Mouse (Mus musculus) small intestine, adult 2 months (tissue): ENCODE results near the gene Rasal2. TPM values are rescaled to one million over a fixed set of nuclear protein-coding genes. Genes with fewer than 3 reads are reported as not detected.

Experiments used
- H3K27ac ChIP-seq: fragments of 200-500 bp; 2 replicates; pipeline ENCODE4 v1.5.1; 2012; ENCODE audit warnings: low read depth, low read length, control low read depth, inconsistent platforms; ENCODE audit not compliant: insufficient read depth
- H3K27me3 ChIP-seq: fragments of 200-500 bp; 2 replicates; pipeline ENCODE4 v1.6.1; 2012; ENCODE audit warnings: mild to moderate bottlenecking, moderate library complexity, low read length, inconsistent platforms; ENCODE audit not compliant: control insufficient read depth, insufficient read depth
- H3K36me3 ChIP-seq: fragments of 200-500 bp; 2 replicates; pipeline ENCODE4 v1.6.1; 2012; ENCODE audit warnings: mild to moderate bottlenecking, low read length, control low read depth, inconsistent platforms; ENCODE audit not compliant: control insufficient read depth, insufficient read depth
- H3K4me1 ChIP-seq: fragments of 200-500 bp; 2 replicates; pipeline ENCODE4 v1.6.1; 2012; ENCODE audit warnings: low read length, inconsistent platforms, mixed read lengths; ENCODE audit not compliant: control insufficient read depth, insufficient read depth, insufficient read length
- H3K4me3 ChIP-seq: fragments of 200-500 bp; 2 replicates; pipeline ENCODE4 v1.5.1; 2012; ENCODE audit warnings: low read depth, mild to moderate bottlenecking, control low read depth, inconsistent platforms, low read length, moderate library complexity
- CTCF ChIP-seq: fragments of 200-500 bp; IDR thresholded peaks from 2 replicates; pipeline ENCODE4 v1.5.1; 2012; ENCODE audit warnings: low read depth, mild to moderate bottlenecking, control low read depth, inconsistent platforms, low read length, moderate library complexity, mixed read lengths; ENCODE audit not compliant: insufficient replicate concordance, insufficient read length; ENCODE audit errors: extremely low read depth
- POLR2A ChIP-seq: fragments of 200-500 bp; IDR thresholded peaks from 2 replicates; pipeline ENCODE4 v1.6.1; 2012; ENCODE audit warnings: low read depth, mild to moderate bottlenecking, control low read depth, inconsistent platforms, low read length, moderate library complexity
- WGBS: fragments of 180-500 bp; shearing (Covaris S2); methylation state at CpG from one replicate; pipeline ENCODE4 v1.1.7; 2018; 5-methylcytosine and 5-hydroxymethylcytosine counted together
- polyA plus RNA-seq: library from polyadenylated mRNA; depleted of rRNA; stranded (reverse); fragments of >200 nt; gene quantifications from 2 replicates; pipeline ENCODE4 v1.2.3, GENCODE M21; 2012

Rasal2 gene
- polyA plus RNA-seq, 1 experiment, result 1.4 TPM

DNA sequence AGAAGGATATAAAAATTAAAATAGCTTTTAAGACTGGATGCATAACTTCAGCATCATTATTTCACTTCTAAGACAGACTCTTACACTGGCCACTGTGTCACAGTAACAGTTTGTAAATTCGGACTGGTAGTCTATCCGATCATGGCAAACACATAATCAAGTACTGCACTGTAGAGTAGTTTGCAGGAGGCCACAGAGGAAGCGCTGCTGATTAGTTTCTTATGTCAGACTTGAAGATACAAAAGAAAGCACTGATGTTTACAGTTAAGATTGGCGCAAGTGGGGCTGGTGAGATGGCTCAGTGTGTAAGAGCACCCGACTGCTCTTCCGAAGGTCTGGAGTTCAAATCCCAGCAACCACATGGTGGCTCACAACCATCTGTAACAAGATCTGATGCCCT is 187.4 kb downstream of the Rasal2 start:
- Histone ChIP-seq H3K36me3 (no peaks in the 10 kb centered on the region), H3K27ac (no peak overlapping the region), H3K4me3 (no peak overlapping the region), H3K4me1 (no peaks in the 10 kb centered on the region), H3K27me3 (no peaks in the 10 kb centered on the region)
- TF ChIP-seq POLR2A (no peak), CTCF (no peak)
- WGBS, result 93% methylated on average over 6 of the region's 6 CpGs

DNA sequence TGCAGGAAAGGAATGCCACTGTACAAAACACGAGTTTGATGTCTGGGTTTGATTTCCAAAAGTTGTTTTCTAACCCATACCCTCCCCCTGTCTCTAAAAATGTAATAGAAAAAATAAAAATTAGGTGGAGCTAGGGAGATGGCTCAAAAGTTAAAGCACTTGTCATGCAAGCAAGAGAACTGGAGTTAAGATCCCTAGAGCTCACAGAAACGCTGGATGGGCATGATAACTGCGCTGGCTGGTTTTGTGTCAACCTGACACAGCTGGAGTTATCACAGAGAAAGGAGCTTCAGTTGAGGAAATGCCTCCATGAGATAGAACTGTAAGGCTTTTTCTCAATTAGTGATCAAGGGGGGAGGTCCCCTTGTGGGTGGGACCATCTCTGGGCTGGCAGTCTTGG is 191.5 kb downstream of the Rasal2 start:
- H3K27ac ChIP-seq, result no peak overlapping the region
- no peak overlapping the region for H3K4me3 ChIP-seq
- WGBS, result 82% methylated on average over 3 of the region's 3 CpGs
- TF ChIP-seq POLR2A, result no peak
- TF ChIP-seq CTCF, result no peak
- no peaks in the 10 kb centered on the region for H3K36me3 ChIP-seq
- no peaks in the 10 kb centered on the region for H3K4me1 ChIP-seq
- H3K27me3 ChIP-seq, result no peaks in the 10 kb centered on the region

DNA sequence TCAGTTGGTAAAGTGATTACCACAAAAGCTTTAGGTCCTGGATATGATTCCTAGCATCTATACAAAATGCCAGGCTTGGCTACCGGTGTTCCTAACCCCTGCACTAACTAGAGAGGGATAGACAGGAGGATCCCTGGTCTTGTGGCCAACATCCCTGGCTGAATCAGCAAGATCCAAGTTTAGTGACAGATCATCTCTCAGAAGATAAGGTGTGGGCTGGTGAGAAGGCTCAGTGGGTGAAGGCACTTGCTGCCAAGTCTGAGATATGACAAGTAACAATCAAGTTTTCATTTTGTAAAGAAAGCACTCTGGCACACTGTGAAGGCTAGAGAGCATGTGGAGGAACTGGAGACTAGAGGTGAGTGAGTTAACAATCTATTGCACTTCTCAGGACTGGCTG is 191.9 kb downstream of the Rasal2 start:
- TF ChIP-seq CTCF, result no peak
- no peak for TF ChIP-seq POLR2A
- no peaks in the 10 kb centered on the region for H3K27me3 ChIP-seq
- no peak overlapping the region for H3K27ac ChIP-seq
- no peaks in the 10 kb centered on the region for H3K36me3 ChIP-seq
- WGBS, result 92% methylated on average over 1 of the region's 1 CpGs
- no peak overlapping the region for H3K4me3 ChIP-seq
- no peaks in the 10 kb centered on the region for H3K4me1 ChIP-seq

DNA sequence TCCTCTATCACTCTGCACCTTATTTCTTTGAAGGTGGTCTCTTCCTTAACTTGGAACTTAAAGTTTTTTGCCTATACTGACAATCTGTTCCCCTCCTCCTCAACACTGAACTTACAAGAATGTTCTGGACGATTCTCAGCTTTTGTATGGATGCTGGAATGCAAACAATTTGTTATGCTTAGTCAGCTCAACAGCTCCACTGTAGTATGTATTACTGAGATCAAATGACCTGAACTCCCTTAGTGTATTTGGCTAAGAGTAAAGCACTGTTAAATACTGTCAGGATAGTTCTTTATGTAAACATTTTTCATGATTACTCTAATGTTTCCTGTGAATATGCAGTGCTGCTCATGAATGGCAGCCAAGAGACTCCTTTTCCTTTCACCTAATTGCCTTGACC is 203.6 kb downstream of the Rasal2 start:
- H3K27ac ChIP-seq, result no peak overlapping the region
- TF ChIP-seq POLR2A (no peak), CTCF (no peak)
- no peak overlapping the region for H3K4me3 ChIP-seq
- H3K36me3 ChIP-seq, result no peaks in the 10 kb centered on the region
- H3K27me3 ChIP-seq, result no peaks in the 10 kb centered on the region
- no peaks in the 10 kb centered on the region for H3K4me1 ChIP-seq
- WGBS, result 33% methylated on average over 1 of the region's 1 CpGs

DNA sequence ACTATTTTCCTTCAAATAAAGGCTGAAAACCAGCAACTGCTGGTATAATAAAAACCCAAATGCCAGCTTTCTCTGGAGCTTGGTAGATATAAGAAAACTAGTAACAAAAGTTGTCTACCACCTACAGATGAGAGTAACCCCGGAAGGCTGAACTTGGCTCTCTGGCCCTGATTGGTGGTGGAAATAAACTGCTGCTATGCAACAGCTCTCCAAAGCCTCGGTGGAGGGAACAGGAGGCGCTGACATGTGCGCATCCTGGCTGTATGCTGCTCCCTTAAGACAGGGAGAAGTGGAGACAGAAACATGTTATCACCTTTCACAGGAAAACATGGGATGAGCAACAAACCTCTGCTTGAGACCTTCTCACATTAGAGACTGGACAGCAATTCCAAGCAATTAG is 206.7 kb downstream of the Rasal2 start:
- Histone ChIP-seq H3K4me3 (no peak overlapping the region), H3K27ac (no peak overlapping the region), H3K36me3 (no peaks in the 10 kb centered on the region), H3K4me1 (no peaks in the 10 kb centered on the region), H3K27me3 (no peaks in the 10 kb centered on the region)
- WGBS, result 70% methylated on average over 4 of the region's 4 CpGs
- TF ChIP-seq CTCF, result no peak
- no peak for TF ChIP-seq POLR2A

DNA sequence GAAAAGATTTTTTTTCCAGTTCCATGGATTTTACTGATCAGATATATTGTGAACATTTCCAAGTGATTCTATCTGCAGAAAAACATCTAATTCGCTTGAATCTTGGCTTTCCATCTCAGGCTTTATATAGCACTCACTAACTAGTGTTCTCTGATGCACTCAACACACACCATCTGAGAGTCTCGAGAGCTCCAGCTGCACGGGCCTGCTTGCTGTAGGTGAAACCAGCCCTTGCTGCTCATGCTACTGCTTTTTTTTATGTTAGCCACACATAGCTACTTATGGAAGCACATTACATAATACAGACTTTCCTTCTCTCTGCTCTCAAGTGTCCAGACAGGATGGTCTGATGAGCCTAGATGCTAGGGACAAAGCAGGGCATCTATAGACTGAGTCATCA is 229.4 kb downstream of the Rasal2 start:
- WGBS, result 78% methylated on average over 3 of the region's 3 CpGs
- TF ChIP-seq CTCF (no peak), POLR2A (no peak)
- H3K4me3 ChIP-seq, result no peak overlapping the region
- H3K27ac ChIP-seq, result no peak overlapping the region
- no peaks in the 10 kb centered on the region for H3K27me3 ChIP-seq
- H3K4me1 ChIP-seq, result no peaks in the 10 kb centered on the region
- no peaks in the 10 kb centered on the region for H3K36me3 ChIP-seq

DNA sequence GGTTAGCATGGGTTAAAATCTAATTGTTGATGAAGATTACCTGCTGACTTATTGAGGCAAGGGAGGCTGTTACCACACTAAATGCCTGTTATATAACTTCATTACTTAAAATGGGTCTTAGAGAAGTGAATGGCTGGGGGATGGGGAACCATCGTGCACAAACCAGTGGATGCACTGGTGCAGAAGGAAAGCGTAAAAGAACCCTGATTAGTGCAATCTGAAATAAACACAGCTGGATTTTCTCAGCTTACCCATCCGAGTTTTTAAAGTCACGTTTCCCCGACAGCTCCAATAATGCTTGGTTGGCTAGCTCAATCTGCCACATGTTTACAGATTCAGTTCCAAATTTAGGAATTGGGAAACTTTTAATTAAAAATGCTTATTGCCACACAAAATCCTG is 230.0 kb downstream of the Rasal2 start:
- 74% methylated on average over 5 of the region's 5 CpGs for WGBS
- no peak for TF ChIP-seq POLR2A
- no peak for TF ChIP-seq CTCF
- Histone ChIP-seq H3K27ac (no peak overlapping the region), H3K4me1 (no peaks in the 10 kb centered on the region), H3K27me3 (no peaks in the 10 kb centered on the region), H3K4me3 (no peak overlapping the region), H3K36me3 (no peaks in the 10 kb centered on the region)

DNA sequence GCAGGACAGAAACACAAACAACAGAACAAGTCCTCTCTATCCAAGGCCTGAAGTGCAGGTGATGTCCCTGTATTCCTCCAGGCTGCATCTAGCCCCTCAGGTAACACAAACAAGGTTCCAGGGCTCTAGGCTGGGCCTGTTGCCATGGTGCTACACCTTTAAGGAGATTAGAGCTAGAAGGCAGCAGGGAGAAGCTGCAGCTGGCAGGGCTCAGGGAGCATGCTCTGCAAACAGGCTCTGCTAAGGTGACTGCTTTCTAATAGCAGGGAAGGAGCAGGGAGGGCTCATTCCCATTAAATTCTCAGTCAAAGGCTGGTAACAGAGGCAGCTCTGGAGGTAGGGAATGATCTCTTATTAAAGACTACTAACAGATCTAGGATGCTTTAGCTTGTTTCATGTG is 231.3 kb downstream of the Rasal2 start:
- Histone ChIP-seq H3K27ac (no peak overlapping the region), H3K4me3 (no peak overlapping the region), H3K27me3 (no peaks in the 10 kb centered on the region), H3K36me3 (no peaks in the 10 kb centered on the region), H3K4me1 (no peaks in the 10 kb centered on the region)
- TF ChIP-seq CTCF (no peak), POLR2A (no peak)
